Mouse (Mus musculus) C2C12 (cell line): ENCODE results near the gene Zfyve1.

Experiments
- CTCF ChIP-seq: IDR thresholded peaks from one replicate; pipeline ENCODE4 v1.5.1; 2011; ENCODE audit not compliant: control insufficient read depth, insufficient read depth, insufficient read length
- FOSL1 ChIP-seq: IDR thresholded peaks from one replicate; pipeline ENCODE4 v1.8.0; 2011; ENCODE audit warnings: mild to moderate bottlenecking, low read length; ENCODE audit not compliant: poor library complexity, insufficient read depth, severe bottlenecking
- MAX ChIP-seq: IDR thresholded peaks from one replicate; pipeline ENCODE4 v1.6.1; 2011; ENCODE audit warnings: mild to moderate bottlenecking, control low read depth
- MYOD1 ChIP-seq: IDR thresholded peaks from one replicate; pipeline ENCODE4 v1.6.1; 2011; ENCODE audit warnings: low read depth; ENCODE audit not compliant: control insufficient read depth, insufficient read length
- MYOG ChIP-seq: IDR thresholded peaks from one replicate; pipeline ENCODE4 v1.6.1; 2011; ENCODE audit not compliant: control insufficient read depth, insufficient read length; ENCODE audit errors: extremely low read depth
- USF1 ChIP-seq: IDR thresholded peaks from one replicate; pipeline ENCODE4 v1.6.1; 2011; ENCODE audit warnings: low read depth, mild to moderate bottlenecking, control low read depth, moderate library complexity

DNA sequence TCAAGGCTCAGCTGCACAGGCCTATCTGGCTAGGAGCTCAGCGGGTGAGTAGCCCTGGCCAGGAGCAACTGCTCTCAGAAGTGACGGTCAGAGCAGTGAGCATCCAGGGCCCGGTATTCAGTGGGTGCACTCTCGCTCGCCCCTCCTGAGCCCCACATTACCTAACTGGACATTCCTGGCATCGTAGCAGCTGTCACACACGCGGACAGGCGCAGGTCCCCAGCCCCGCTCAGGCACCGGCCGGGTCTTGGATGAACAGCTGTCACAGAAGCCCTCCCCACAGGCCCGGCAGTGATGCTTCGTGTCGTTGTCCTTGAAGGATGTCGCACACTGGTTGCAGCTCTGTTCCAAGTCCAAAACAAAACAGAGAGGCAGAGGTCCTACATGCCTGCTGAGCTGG lies 45.7 kb downstream of the Zfyve1 start:
- TF ChIP-seq MAX (no peak), CTCF (no peak), MYOG (no peak), USF1 (no peak), MYOD1 (no peak), FOSL1 (no peak)
